Mouse (Mus musculus) small intestine, adult 2 months (tissue): ENCODE measurements around the gene Taar8a. TPM values are rescaled to one million over a fixed set of nuclear protein-coding genes. Genes with fewer than 3 reads are reported as not detected.
"Not testable (repeated sequence)": the region's sequence is repeated elsewhere in the genome, so short reads cannot be mapped to it uniquely, and the experiment has no call there.

Experiments
- H3K27ac ChIP-seq: fragments of 200-500 bp; 2 replicates; pipeline ENCODE4 v1.5.1; 2012; ENCODE audit warnings: low read depth, low read length, control low read depth, inconsistent platforms; ENCODE audit not compliant: insufficient read depth
- H3K27me3 ChIP-seq: fragments of 200-500 bp; 2 replicates; pipeline ENCODE4 v1.6.1; 2012; ENCODE audit warnings: mild to moderate bottlenecking, moderate library complexity, low read length, inconsistent platforms; ENCODE audit not compliant: control insufficient read depth, insufficient read depth
- H3K36me3 ChIP-seq: fragments of 200-500 bp; 2 replicates; pipeline ENCODE4 v1.6.1; 2012; ENCODE audit warnings: mild to moderate bottlenecking, low read length, control low read depth, inconsistent platforms; ENCODE audit not compliant: control insufficient read depth, insufficient read depth
- H3K4me1 ChIP-seq: fragments of 200-500 bp; 2 replicates; pipeline ENCODE4 v1.6.1; 2012; ENCODE audit warnings: low read length, inconsistent platforms, mixed read lengths; ENCODE audit not compliant: control insufficient read depth, insufficient read depth, insufficient read length
- H3K4me3 ChIP-seq: fragments of 200-500 bp; 2 replicates; pipeline ENCODE4 v1.5.1; 2012; ENCODE audit warnings: low read depth, mild to moderate bottlenecking, control low read depth, inconsistent platforms, low read length, moderate library complexity
- CTCF ChIP-seq: fragments of 200-500 bp; IDR thresholded peaks from 2 replicates; pipeline ENCODE4 v1.5.1; 2012; ENCODE audit warnings: low read depth, mild to moderate bottlenecking, control low read depth, inconsistent platforms, low read length, moderate library complexity, mixed read lengths; ENCODE audit not compliant: insufficient replicate concordance, insufficient read length; ENCODE audit errors: extremely low read depth
- POLR2A ChIP-seq: fragments of 200-500 bp; IDR thresholded peaks from 2 replicates; pipeline ENCODE4 v1.6.1; 2012; ENCODE audit warnings: low read depth, mild to moderate bottlenecking, control low read depth, inconsistent platforms, low read length, moderate library complexity
- WGBS: fragments of 180-500 bp; shearing (Covaris S2); methylation state at CpG from one replicate; pipeline ENCODE4 v1.1.7; 2018; 5-methylcytosine and 5-hydroxymethylcytosine counted together
- polyA plus RNA-seq: library from polyadenylated mRNA; depleted of rRNA; stranded (reverse); fragments of >200 nt; gene quantifications from 2 replicates; pipeline ENCODE4 v1.2.3, GENCODE M21; 2012; rRNA removed

Gene Taar8a
- polyA plus RNA-seq, 1 experiment = not detected

GRCm38 (mm10) chr10:24107747-24108146 lies 31.4 kb downstream of the Taar8a start:
- TF ChIP-seq POLR2A = no peak
- TF ChIP-seq CTCF = no peak
- no peak overlapping the region for H3K4me3 ChIP-seq
- H3K27ac ChIP-seq = peak overlapping the region; percentile 82
- peaks cover 22% of the 10 kb centered on the region for H3K4me1 ChIP-seq
- WGBS = 24% methylated on average over 5 of the region's 5 CpGs
- no peaks in the 10 kb centered on the region for H3K36me3 ChIP-seq
- no peaks in the 10 kb centered on the region for H3K27me3 ChIP-seq

GRCm38 (mm10) chr10:24108236-24108635 lies 31.9 kb downstream of the Taar8a start:
- 24% methylated on average over 3 of the region's 3 CpGs for WGBS
- Histone ChIP-seq H3K4me1 (peaks cover 20% of the 10 kb centered on the region), H3K27ac (peak overlapping the region; percentile 83), H3K4me3 (no peak overlapping the region), H3K36me3 (no peaks in the 10 kb centered on the region), H3K27me3 (no peaks in the 10 kb centered on the region)
- TF ChIP-seq POLR2A (no peak), CTCF (no peak)

GRCm38 (mm10) chr10:24109434-24109833 lies 33.1 kb downstream of the Taar8a start, which contains the start of gene Taar9:
Gene Taar9 (minus strand): TSS chr10:24109534.
- H3K4me3 ChIP-seq, H3K27me3 ChIP-seq, H3K36me3 ChIP-seq: not testable (repeated sequence)
- 75% methylated on average over 8 of the region's 8 CpGs for WGBS
- peak within 1 kb of the TSS; percentile 83 for H3K27ac ChIP-seq
- H3K4me1 ChIP-seq = peaks cover 20% of the 10 kb centered on the region

GRCm38 (mm10) chr10:24111116-24111778 lies 34.9 kb downstream of the Taar8a start:
- H3K27ac ChIP-seq = no peak overlapping the region
- no peak overlapping the region for H3K4me3 ChIP-seq
- no peaks in the 10 kb centered on the region for H3K27me3 ChIP-seq
- WGBS = 26% methylated on average over 6 of the region's 6 CpGs
- TF ChIP-seq POLR2A = no peak
- no peak for TF ChIP-seq CTCF
- peaks cover 19% of the 10 kb centered on the region for H3K4me1 ChIP-seq
- H3K36me3 ChIP-seq = no peaks in the 10 kb centered on the region

Other genes with a start within 250 kb of the Taar8a start
- 0.06 and 0.74 TPM in 2 replicates for gene Vnn3, start 225.0 kb upstream of the Taar8a start, polyA plus RNA-seq
- gene Vnn1, start 181.8 kb upstream of the Taar8a start, polyA plus RNA-seq = 9.0 and 118 TPM in 2 replicates
- not detected in 2 replicates for gene Taar1, start 156.1 kb upstream of the Taar8a start, polyA plus RNA-seq
- not detected in 2 replicates for gene Taar2, start 137.9 kb upstream of the Taar8a start, polyA plus RNA-seq
- gene Taar3, start 126.9 kb upstream of the Taar8a start, polyA plus RNA-seq = not detected in 2 replicates
- not detected in 2 replicates for gene Taar4, start 116.0 kb upstream of the Taar8a start, polyA plus RNA-seq
- gene Taar5, start 105.8 kb upstream of the Taar8a start, polyA plus RNA-seq = not detected in 2 replicates
- not detected in 2 replicates for gene Taar6, start 90.9 kb upstream of the Taar8a start, polyA plus RNA-seq
- gene Taar7a, start 83.0 kb upstream of the Taar8a start, polyA plus RNA-seq = not detected in 2 replicates
- gene Taar7b, start 76.6 kb upstream of the Taar8a start, polyA plus RNA-seq = not detected in 2 replicates
- not detected in 2 replicates for gene Taar7d, start 49.3 kb upstream of the Taar8a start, polyA plus RNA-seq
- gene Taar7e, start 38.9 kb upstream of the Taar8a start, polyA plus RNA-seq = not detected in 2 replicates
- not detected in 2 replicates for gene Taar7f, start 27.0 kb upstream of the Taar8a start, polyA plus RNA-seq
- 0.11 TPM in 1 of 2 replicates, not detected in the other for gene Taar8b, start 15.8 kb downstream of the Taar8a start, polyA plus RNA-seq
- 0.13 TPM in 1 of 2 replicates, not detected in the other for gene Taar8c, start 25.4 kb downstream of the Taar8a start, polyA plus RNA-seq
- not detected in 2 replicates for gene Taar9, start 33.0 kb downstream of the Taar8a start, polyA plus RNA-seq
- gene Stx7, start 72.8 kb downstream of the Taar8a start, polyA plus RNA-seq = 41.2 and 59.9 TPM in 2 replicates
- 3.5 and 12.0 TPM in 2 replicates for gene Moxd1, start 147.0 kb downstream of the Taar8a start, polyA plus RNA-seq